Comparison of ENCODE assay signal across 10 mouse cellular contexts in the genomic region with DNA sequence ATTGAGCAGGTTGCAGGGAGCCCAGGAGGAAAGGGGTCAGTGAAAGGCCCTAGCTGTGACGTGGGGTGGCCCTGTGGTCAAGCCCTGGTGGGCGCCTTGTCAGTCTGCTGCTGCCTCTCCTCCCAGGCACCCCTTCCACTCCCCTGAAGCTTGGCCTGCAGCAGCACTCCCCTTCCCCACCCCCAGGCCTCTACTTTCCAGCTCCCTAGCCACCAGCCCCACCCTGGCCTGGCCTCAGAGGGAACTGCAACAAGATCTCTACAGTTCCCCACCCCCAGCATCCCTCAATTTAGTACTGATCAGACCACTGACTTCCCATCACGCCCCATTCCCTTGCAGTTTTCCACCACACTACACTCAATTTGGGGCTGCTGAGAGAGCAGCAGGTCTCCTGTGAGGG. TPM values are rescaled to one million over a fixed set of nuclear protein-coding genes. Genes with fewer than 3 reads are reported as not detected.
DNase-seq lines count a peak whose midpoint lies in the region; ATAC-seq lines count a peak whose summit lies in the region.
"Had no signal": no experiment of that assay in that cellular context is flagged by ENCODE, and none has a peak within 500 bp of the region (broad histone marks: within the 10 kb centered on the region; RNA-seq: fewer than 3 reads in every experiment).

No protein-coding gene starts in this region.

- intact Hi-C loops in gastrocnemius, postnatal 14 days (cut with DNase I; ENCODE audit: low total_unique reads): no loop called here

- ATAC-seq in heart, embryonic 13.5 days (ENCODE audit: extremely low read depth, insufficient number of reproducible peaks, low FRiP score, low TSS enrichment): no peak; the same call in 1 of the 2 replicates
- ATAC-seq in cerebellum, adult (ENCODE audit: insufficient number of reproducible peaks, low FRiP score, low TSS enrichment): no peak

- H3K4me3 ChIP-seq in heart, embryonic 13.5 days: no peak overlapping the region
- H3K4me3 ChIP-seq in macrophage (ENCODE audit: inconsistent target): no peak overlapping the region

- WGBS in heart, embryonic 13.5 days: 62% methylated on average over 3 of the region's 3 CpGs
- 97% methylated on average over 3 of the region's 3 CpGs for WGBS in macrophage (ENCODE audit: missing documents)

- H3K4me1 ChIP-seq in heart, embryonic 13.5 days: peaks cover 44% of the 10 kb centered on the region

- H3K27me3 ChIP-seq in heart, embryonic 13.5 days (replicated peaks): no peaks in the 10 kb centered on the region

- H3K36me3 ChIP-seq in heart, embryonic 13.5 days: no peaks in the 10 kb centered on the region
- H3K36me3 ChIP-seq in macrophage (ENCODE audit: inconsistent target): no peaks in the 10 kb centered on the region

- H3K4me2 ChIP-seq in heart, embryonic 13.5 days: no peak overlapping the region

- H3K27ac ChIP-seq in heart, embryonic 13.5 days (replicated peaks): peak overlapping the region; percentile 71
- peak overlapping the region; percentile 92 for H3K27ac ChIP-seq in macrophage

- H3K79me2 ChIP-seq in macrophage (ENCODE audit: inconsistent target): no peaks in the 10 kb centered on the region

- DNase-seq in heart, postnatal 4 days: no peak
- peak; percentile 22 for DNase-seq in R1 (ENCODE audit: low read depth, low spot score)
- peak; percentile 39 for DNase-seq in gastrocnemius, postnatal 14 days
- no peak for DNase-seq in right cerebral cortex, adult 2 months (ENCODE audit: low spot score in 2 of 2)
- DNase-seq in adipocyte (ENCODE audit: low spot score): no peak
- DNase-seq: cerebellum, postnatal 14 days; left cerebral cortex, postnatal 4 days had no signal

- H3K9ac ChIP-seq in heart, embryonic 13.5 days: peak overlapping the region; percentile 60; the same call in 1 of the 2 replicates

- no peaks in the 10 kb centered on the region for H3K9me3 ChIP-seq in heart, embryonic 13.5 days

RNA-seq across cellular contexts. Expression of a gene that starts 53.4 kb away (rescaled TPM):
- not detected in 2 replicates for polyA plus RNA-seq in heart, embryonic 13.5 days (2015; fragmentation: Nextera tagmentation; extraction: Ambion mirVana)
- not detected for total RNA-seq in heart, postnatal 4 days (2021)
- total RNA-seq in gastrocnemius, postnatal 14 days (2021): not detected
- not detected for total RNA-seq in macrophage (2018; cell fraction: chromatin; rRNA removed)
- total RNA-seq in macrophage (2018; cell fraction: cytosol; rRNA removed): not detected
- total RNA-seq in macrophage (2018; cell fraction: nucleus; rRNA removed): not detected
- not detected in 3 replicates for polyA plus RNA-seq in macrophage (2018)
- total RNA-seq: left cerebral cortex, postnatal 4 days had no signal

Comparison
In these comparisons a context has a peak if more than half of its experiments do, and no peak if none do; other contexts are left out.
1. DNase-seq: peak in R1 (single experiment) and gastrocnemius, postnatal 14 days (single experiment); none in heart, postnatal 4 days (single experiment), right cerebral cortex, adult 2 months (0 of 2) and adipocyte (single experiment).